Mouse (Mus musculus): ENCODE measurements around the gene Wnt3.
A peak's percentile ranks its signal among the peaks of the same experiment; 100 is the strongest.
"Not testable (repeated sequence)": the region's sequence is repeated elsewhere in the genome, so short reads cannot be mapped to it uniquely, and the experiment has no call there.

Wnt3 gene

DNA sequence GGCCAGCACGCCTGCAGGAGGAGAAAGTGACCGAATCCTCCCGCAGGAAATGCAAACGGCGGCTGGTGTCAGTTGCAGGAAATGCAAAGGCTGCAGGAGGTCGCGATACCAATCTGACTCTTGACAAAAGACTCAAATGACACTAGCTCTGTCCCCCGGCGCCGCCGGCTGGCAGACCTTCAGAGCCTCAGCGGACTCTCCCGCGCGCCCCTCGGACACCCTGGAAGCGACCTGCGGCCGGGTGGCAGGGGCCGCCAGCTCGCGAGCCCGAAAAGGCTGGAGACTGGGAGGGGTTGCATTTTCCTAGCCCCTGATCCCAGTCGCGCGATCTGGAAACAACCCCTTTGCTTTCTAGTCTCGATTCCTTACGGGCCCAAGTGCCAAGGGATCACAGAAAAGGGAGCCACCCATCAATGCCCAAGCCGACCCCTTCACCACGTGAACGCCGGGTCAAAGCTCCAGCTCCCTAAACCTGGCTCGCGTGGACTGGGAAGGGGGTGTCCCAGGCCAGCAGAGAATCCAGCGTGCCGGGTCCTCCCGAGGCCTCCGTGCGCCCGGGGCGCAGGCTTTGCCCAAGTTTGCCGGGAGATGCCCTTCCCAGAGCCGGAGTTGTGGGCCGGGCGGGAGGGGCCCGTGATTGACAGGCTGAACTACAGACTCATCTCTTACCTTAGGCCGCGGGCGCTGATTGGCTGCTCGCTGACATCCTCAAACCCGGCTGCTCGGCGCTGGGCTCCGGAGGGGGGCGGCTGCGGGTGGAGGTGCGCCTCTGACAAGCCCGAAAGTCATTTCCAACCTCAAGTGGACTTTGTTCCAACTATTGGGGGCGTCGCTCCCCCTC lies at the start of gene Wnt3:
Gene Wnt3, plus strand, starts transcription at position 764 of the 841 bp plus-strand sequence.
- DNase-seq, result no peak

DNA sequence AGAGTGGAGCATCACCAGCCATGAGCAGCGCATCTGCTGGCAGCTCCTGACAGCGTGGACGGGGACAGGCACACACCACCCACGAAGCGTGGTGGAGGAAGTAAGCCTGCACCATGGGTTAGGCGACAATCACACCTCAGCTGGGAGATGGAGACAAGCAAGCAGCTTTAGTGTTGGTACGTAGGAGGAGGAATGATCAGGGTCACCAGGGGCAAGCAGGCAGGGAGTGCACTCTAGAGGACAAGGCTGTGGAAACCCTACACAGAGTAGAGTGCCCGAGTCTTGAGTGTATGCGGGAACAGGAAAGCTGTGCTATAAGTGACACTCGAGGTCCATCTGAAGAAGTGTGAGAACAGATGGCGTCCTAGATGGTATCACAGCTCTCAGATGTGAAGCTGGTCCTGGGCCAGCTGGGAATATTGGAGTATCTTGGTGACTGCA lies 49.6 kb upstream of the Wnt3 start:
- no peak for DNase-seq

DNA sequence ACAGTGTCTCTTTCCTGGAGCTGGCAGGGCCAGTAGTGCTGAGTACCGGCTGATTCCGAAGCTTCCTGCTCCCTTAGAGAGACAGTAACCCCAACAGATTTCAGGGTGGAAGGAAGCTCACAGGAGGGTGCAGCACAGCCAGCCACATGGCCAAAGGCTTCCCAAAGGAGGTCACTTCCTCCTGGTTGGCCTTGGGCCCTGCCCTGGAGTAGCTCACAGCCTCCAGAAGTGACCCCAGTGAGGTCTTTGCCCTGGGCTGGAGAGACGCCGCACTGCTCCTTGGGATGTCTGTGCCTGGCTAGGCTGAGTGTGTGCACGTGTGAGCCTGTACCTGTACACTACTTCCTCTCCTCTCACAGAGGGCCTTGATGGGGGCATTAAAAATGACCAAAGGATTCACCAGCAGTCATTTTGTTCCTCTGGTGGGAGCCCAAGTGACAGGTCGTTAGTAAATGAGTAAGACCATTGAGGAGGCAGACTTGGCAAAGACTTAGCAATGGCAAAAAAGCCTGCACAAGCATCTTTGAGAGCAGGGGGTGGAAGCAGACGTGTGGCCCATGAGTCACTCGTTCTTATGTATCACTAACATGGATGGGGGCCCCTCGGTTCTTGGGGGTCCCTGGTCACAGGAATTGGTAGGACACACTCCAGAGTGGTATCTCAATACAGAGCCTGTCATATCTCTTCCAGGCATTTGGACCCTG lies 44.5 kb upstream of the Wnt3 start:
- peak; percentile 79 for DNase-seq

DNA sequence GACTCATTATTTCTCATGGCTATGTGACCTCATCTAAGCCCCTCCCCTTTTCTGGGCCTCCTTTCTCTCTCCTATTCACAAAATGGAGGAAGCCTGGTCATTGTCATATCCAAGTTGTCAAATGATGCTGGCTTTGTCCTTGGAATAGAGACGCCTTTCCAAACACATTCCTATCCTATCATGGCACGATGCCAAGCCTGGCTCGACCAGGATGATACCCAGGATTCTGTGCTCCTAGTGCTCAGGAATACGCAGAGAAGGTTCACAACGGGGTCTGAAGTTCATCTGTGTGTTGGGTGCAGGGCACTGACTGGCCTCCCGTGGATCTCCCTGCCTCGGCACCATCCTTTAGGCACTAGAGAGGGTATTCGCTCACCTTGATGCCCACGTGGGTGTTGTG lies 42.4 kb upstream of the Wnt3 start:
- DNase-seq, result peak; percentile 45

DNA sequence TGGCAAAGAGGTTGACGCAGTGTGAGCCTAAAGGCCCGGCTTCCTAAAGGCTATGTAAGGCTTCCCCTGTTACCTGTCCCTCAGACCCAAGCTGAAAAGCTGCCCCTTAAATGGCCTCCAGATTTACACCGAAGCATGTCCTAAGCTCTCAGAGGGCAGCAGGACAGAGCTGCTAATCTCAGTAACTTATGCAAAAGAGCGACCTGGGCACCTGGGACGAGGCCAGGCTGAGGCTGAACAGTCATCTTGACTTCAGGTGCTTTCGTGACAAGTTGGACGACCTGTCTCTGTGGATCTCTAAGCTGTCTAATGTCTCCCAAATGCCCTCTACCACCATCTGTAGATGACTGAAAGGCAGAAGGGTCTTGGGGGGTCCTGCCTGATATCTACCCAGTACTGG lies 41.6 kb upstream of the Wnt3 start:
- DNase-seq, result peak; percentile 63

DNA sequence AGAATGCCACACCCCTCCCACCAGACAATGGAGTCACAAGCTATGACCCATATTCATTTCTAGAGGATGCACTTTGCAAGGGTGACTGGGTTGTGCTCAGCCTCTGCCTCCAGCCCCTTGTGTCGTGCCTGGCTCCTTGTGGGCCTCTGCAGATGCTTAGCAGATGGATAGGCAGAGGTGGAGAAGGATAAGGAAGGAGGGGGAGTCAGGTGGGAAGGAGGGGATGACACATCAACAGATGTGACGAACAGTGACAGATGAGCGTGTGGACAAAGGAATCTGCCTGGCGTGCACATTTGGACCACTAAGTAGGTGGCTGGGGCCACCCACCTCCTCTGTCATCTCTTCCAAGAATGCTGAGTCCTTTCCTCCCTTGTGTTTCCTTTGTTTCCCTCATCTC lies 40.9 kb upstream of the Wnt3 start:
- no peak for DNase-seq

DNA sequence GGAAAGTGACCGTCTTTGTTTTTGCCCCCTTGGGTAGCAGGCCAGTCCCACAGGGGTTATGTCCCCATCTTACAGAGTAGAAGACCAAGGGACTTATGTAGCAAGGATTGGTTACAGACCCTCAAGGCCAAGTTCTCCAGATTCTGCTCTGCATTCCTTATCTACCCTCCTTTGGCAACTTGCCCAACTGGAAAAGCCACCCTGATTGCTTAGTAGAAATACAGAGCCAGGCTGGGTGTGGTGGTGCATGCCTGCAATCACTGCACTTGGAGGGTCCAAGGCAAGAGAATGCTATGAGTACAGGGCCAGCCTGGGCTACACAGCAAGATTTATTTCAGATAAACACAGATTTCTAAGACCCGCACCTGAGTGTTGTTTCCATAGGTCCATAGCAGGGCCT lies 40.0 kb upstream of the Wnt3 start:
- DNase-seq, result peak; percentile 43

DNA sequence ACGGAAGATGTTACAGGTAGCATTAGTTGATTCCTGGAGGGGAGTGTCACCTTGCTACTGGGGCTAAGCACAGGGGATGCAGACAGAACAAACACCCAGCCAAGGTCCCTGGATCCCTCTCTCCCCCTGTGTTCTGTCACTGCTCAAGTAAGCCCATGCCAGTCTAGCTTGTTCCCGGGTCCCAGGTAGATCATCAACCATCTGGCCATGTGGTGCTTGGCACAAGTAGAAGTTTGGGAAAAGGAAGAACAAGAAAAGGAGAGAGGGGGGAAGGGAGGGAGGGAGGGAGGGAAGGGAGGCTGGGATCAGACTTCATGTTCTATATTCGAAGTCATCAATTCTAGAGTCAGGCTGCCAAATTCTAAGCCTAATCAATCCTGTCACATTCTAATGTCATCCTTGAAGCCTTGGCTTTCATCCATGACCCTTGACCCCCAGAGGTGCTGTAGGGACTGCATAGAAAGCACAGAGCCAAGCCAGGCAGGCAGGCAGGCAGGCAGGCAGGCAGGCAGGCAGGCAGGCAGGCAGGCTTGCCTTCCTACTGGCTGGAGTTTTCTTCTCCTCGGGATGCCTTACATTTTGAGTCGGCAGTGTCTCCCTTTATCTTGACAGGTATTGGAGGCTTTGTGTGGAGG lies 39.4 kb upstream of the Wnt3 start:
- peak; percentile 81 for DNase-seq

DNA sequence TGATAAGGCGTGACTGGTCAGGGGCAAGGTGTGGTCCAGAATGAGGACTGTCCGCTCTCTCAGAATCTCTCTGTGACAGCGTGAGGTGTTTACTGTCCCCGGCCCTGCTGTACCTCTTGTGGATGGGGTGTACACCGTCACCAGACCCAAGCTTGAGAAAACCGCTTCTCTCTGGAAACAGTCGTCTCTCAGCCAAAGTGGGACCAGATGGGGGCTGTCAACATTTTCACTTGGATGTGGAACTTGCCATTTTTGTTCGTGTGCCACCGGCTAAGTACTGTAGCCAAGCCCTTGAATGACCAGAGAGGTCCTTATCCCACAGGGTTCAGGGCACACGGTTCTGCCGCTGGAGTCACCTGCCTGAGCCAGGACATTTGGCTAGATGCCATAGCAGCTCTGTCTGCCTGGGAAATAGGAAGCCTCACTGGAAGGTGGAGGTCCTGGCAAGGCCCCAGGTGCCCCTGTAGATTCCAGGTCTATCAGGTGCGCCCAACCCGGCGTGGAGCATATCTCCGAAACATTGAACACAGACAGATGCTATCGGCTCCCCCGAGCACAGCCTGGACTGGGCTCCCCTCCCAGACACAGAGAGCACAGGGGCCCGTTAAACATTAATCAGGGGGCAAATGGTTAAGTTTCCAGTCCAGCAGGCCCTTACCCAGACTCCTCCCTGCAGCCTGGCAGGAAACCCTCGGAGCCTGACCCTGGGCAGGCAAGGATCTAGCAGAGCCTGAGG lies 38.7 kb upstream of the Wnt3 start:
- peak; percentile 95 for DNase-seq

DNA sequence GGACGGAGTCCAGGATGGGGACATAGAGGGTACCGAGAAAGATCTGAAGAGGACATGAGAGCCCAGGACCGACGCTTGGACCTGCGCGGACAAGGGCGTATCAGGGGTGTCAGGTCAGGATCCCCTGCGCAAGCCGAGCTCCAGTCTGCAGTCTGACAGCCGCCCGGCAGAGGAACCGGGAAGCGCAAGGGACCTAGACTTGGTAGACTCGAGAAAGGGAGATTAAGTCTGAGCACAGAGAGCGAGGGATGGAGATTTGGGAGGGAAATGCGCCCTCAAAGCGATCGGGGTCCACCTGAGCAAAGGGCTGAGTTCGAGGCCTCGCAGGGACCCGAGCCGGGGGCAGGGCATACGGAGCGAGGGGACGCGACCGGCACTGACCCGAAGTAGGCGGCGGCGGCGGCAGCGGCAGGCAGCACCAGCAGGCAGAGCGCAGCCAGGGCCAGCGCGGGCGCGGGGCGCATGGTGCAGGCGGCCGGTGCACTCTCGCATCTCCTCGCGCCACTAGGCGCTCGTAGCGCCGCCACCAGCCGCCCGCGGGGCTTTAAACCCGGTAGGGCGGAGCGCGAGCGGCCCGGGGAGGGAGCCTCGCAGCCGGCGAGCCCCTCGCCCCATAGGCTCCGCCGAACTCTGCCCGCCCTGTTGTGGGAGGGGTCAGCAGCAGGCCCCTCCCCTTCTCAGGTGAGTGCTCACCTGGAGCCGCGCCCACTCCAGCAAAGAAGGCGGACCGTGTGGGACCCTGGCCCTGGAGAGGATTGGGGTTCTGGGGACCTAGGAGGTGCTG lies 24.5 kb upstream of the Wnt3 start, which contains the start of gene Wnt9b:
Gene Wnt9b, minus strand, starts transcription at position 516 of the 784 bp plus-strand sequence.
- peak; percentile 65 for DNase-seq

DNA sequence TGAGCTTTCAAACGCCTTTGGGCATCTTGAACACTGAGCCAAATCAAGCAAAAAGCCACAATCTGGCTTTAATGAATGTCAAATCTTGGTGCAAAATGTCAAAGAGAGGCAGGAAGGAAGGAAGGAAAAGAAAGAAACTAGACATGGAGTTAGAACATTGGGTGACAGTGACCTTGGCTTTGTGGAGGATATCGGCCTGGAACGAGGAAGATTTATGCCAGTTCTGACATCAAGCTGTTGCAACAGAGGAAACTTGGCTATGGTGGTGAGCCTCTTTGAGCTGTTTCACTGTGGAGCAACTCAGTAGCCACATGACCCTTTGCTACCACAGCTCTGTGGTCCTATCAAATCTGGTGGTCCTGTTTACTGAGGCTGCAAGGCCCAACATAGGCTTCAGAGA lies 23.3 kb upstream of the Wnt3 start:
- peak; percentile 52 for DNase-seq

DNA sequence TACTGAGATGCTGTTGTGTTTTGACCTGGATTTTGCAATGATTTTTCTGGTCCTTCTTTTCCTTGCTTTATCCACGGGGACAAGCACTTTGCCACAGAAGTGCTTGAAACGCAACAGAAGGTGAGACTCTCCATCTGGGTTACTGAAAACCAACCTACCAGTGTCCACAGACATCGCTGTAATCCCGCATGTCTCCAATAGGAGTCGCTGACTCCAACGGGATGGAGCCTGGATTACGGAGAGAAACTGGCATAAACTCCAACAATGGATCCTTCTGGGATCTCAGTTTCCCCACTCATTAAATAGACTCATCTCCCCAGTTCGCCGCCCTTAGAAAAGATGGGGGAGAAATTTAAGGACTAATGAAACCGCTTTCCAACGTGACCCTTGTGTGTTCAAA lies 15.9 kb upstream of the Wnt3 start:
- DNase-seq, result no peak

DNA sequence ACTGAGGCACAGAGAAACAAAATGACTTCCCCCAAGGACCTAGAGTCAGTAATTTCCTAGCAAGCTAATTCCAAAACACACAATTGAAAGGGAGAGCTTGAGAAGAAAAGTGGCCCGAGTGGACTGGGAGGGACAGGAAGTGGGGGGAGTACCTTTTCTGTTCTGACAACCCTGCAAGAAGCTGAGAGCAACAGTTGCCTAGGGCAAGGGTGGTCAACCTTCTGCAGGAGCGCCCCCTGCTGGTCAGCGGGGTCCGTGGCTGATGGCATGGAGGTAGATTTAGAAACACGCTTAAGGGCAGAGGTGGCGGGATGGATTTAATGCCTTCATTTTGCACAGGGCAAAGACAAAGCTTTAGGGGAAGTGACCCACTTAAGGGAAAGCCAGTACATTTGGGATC lies 15.2 kb upstream of the Wnt3 start:
- peak; percentile 85 for DNase-seq

DNA sequence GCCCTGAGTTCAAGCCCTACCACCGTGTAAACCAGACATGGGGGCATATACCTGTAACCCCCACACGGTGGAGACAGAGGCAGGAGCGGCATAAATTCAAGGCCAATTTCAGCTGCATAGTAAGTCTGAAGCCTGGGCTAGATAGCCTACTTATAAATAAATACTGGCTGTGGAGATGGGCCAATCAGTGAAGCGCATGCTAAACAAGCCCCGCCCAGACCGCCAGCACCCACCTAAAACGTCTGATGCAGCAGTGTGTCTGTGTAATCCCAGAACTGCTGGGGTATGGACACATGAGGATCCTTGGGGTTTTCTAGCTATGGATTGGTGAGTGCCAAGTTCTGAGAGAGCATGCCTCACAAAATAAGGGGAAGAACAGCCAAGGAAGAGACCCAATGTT lies 13.8 kb upstream of the Wnt3 start:
- DNase-seq, result no peak

DNA sequence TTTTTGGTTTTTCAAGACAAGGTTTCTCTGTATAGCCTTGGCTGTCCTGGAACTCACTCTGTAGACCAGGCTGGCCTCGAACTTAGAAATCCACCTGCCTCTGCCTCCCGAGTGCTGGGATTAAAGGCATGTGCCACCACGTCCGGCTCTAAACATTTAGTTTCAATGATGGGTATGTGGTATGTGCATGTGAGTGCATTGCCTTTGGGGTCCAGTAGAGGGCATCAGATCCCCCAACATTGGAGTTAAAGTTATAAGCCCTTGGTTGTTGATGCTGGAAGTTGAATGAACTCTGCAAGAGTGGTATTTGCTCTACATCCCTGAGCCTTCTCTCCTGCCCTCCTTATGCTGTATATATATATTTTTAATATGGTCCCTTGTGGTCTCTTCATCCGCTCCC lies 13.1 kb upstream of the Wnt3 start:
- not testable (repeated sequence) for DNase-seq

DNA sequence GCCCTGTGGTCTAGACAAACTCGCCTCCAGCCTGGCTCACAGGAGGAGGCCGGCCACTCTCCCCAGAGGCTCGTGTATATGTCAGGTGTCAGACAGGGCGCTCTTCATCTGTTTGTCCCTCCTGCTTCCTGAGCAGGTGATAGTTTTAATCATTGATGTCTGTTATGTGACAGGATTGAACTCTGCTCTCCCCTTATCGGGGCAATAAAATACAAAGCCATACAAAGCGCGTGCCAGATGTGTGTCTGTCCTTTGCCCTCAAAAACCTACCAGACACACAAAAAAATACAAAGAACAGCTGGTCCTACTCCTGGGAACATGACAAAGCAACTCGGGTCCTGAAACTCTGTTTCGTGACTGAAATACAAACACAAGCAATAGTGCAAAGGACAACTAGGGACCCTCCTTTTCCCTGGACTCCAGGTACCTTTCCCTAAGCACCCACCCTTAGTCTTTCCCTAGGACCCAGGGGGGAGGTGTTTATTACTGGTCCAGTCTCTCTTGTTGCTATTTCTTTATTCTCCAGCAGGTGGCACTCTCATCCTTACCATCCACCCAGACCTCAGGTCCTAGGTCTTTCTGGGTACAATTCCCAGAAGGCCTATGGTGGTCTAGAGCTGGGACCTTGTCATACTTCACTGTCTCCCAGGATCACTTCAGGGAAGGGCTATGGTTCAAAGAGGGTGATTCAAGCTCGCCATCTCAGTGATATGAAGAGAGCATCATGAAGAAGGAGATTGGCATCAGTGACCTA lies 10.4 kb upstream of the Wnt3 start:
- peak; percentile 66 for DNase-seq

DNA sequence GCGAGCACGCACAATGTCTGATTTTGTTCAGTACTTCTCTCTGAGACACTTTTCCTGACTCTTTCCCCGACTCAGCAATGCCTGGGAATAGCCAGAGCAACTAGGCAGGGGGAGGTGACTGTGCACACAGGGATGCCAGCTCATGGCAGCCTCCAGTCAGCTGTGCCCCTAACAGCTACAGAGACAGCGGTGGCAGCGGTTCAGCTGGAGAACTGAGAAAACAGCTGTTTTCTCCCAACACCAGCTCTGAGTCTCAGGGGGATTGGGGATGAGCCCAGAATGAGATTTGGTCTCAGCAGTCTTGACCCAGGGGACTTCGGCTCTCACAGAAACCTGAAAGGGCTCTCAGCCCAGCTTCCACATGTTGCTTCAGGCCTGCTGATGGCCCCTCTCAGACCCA lies 9.3 kb upstream of the Wnt3 start:
- DNase-seq, result no peak

DNA sequence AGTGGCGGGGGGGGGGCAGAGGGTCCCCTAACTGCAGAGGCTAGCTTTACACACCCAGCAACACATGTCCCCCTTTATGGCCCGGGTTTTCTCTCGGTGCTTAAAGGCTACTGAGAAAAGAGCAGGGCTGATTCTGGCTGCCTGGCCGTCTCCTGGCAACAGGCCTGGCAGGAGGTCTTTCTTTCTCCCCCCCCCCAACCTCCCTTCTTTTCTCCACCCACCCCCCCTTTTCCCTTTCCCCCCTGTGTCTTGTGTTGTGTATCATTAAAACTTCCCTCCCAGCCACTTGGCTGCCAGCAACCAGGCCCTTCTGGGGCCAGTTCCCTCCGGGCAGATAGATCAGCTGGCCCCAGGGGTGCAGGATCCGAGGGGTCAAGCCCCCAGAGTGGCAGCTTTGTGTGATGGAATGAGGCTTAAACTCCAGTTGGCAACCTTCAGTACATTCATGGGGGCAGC lies 8.4 kb upstream of the Wnt3 start:
- no peak for DNase-seq

DNA sequence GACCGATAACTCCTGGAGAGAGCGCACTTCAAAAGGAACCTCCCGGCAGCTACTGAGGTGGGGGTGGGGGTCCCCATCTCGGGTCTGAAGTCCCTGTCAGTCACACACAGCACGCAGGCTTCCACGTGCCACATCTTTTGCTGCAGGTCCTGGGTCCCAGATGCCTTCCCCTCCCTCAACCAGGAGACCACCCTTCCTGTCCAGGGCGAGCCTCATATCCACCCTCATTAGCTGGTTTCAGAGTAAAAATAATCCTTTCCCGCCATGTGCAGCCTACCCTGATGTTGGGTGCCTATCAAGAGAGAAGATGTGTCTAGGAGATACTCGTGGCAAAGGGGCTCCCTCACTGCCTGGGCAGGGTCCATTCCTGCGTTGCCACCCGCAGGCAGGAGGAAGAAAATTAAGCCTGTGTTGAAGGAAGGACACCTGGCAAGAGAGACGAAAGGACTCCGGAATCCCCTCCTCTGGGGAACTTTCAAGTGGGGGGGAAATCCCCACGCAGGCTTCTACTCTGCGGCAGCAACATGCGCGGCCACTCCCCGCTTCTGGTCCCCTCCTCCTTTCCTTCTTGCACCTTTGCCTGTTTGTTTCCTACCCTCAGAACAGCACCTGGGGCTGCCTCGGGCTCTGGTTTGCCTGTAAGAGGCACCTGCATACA lies 2.7 kb upstream of the Wnt3 start:
- no peak for DNase-seq

DNA sequence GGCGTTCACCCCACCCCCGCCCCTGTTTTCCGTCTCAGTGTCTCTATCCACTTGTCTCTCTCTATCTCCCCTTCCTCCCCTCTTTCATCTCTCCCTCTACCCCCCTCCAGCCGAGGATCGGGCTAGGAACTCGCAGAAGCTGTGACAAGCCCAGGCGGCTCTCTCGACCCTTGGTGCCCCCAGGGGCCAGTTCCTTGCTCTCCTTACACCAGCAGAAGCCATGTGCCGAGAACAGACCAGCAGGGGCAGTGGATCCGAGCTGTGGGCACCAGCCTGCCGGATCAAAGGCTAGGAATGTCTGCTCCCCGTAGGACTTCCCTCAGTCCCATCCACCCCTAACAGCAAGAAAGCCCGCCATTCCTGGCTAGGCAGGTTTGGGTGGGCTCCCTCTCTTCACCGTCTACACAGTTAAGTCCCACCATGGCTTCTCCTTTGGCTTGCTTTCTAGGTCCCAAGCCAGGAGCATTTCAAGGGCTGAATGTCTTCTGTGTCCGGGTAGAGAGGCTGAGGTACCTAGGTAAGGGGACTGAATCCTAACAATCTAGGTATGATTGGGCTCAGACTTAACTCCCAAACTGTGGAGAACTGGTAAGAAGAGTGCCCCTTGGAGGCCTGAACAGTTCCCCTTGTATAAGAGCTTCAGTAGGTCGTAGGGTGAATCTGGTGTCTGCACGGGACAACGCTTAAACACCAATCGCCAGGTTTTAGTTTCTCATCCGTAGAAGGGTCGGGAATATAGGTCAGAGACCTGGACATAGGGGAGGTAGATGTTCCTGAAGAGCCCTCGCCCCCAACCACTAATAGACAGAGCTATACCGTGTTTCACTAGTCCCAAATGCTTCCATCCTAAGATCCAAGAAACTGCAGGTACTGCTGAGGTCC lies 1.2 kb upstream of the Wnt3 start:
- DNase-seq, result no peak

Data from kidney, adult 9 months (tissue).